ENCODE assay signal across 12 mouse cellular contexts in the genomic region with DNA sequence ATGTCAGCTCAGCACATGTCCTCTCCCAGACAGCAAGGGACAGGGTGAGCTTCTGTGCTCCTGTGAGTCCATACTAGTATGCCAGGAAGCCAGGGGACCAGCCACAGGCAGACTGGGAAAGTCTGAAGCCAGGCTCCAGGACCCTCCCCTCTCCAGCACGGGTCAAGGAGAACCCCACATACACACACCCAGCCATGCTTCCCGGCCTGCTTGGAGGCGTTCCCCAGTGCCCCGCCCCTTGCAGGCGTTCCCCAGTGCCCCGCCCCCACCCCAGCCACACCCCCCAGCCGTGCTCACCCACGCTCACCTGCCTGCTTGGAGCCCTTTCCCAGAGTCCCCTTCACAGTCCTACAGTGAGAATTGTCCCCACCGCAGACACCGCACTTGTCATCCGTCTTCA. TPM values are rescaled to one million over a fixed set of nuclear protein-coding genes. Genes with fewer than 3 reads are reported as not detected.
A peak's percentile ranks its signal among the peaks of the same experiment; 100 is the strongest.
DNase-seq lines count a peak whose midpoint lies in the region; ATAC-seq and TF ChIP-seq lines count a peak whose summit lies in the region.
"Had no signal": no experiment of that assay in that cellular context is flagged by ENCODE, and none has a peak within 500 bp of the region (broad histone marks: within the 10 kb centered on the region; RNA-seq: fewer than 3 reads in every experiment).

No protein-coding gene starts in this region.

- H3K27ac ChIP-seq in kidney, embryonic 15.5 days: no peak overlapping the region
- H3K27ac ChIP-seq in kidney, adult 2 months (ENCODE audit: insufficient read depth, low read depth, low read length): no peak overlapping the region
- no peak overlapping the region for H3K27ac ChIP-seq in intestine, embryonic 14.5 days (ENCODE audit: low read depth)
- H3K27ac ChIP-seq in liver, postnatal 0 days (ENCODE audit: low read depth): no peak overlapping the region

- ATAC-seq in kidney, embryonic 15.5 days (replicated peaks; ENCODE audit: low FRiP score): peak; percentile 54; the same call in 1 of the 2 replicates
- ATAC-seq in intestine, embryonic 14.5 days (replicated peaks; ENCODE audit: low FRiP score, low TSS enrichment, low read depth): peak; percentile 47; the same call in 1 of the 2 replicates
- ATAC-seq in liver, postnatal 0 days: peak; percentile 45; the same call in 1 of the 2 replicates

- intact Hi-C loops in left cerebral cortex, postnatal 25 days (cut with DNase I): no loop called here

- peaks cover 6% of the 10 kb centered on the region; the same call in 1 of the 2 replicates for H3K4me1 ChIP-seq in kidney, embryonic 15.5 days
- no peaks in the 10 kb centered on the region for H3K4me1 ChIP-seq in kidney, adult 2 months (ENCODE audit: control insufficient read depth, insufficient read depth, low read length)
- H3K4me1 ChIP-seq in intestine, embryonic 14.5 days (replicated peaks; ENCODE audit: control insufficient read depth, insufficient read depth, low read length): no peaks in the 10 kb centered on the region
- 0 out of 2 replicates have a peak, but pooled peaks cover 2% of the 10 kb centered on the region for H3K4me1 ChIP-seq in liver, postnatal 0 days (ENCODE audit: insufficient read depth)

- no peaks in the 10 kb centered on the region for H3K9me3 ChIP-seq in kidney, embryonic 15.5 days (replicated peaks)
- H3K9me3 ChIP-seq in intestine, embryonic 14.5 days (ENCODE audit: control insufficient read depth, low read length): peaks cover 3% of the 10 kb centered on the region; the same call in 1 of the 2 replicates
- H3K9me3 ChIP-seq in liver, postnatal 0 days (ENCODE audit: low read length): no peaks in the 10 kb centered on the region

- no peak overlapping the region for H3K9ac ChIP-seq in kidney, embryonic 15.5 days
- no peak overlapping the region for H3K9ac ChIP-seq in intestine, embryonic 14.5 days (ENCODE audit: low read length)
- H3K9ac ChIP-seq in liver, postnatal 0 days (replicated peaks): no peak overlapping the region

- no peaks in the 10 kb centered on the region for H3K27me3 ChIP-seq in kidney, embryonic 15.5 days
- no peaks in the 10 kb centered on the region for H3K27me3 ChIP-seq in kidney, adult 2 months (replicated peaks; ENCODE audit: control insufficient read depth, insufficient read depth, low read length)
- no peaks in the 10 kb centered on the region for H3K27me3 ChIP-seq in intestine, embryonic 14.5 days (replicated peaks; ENCODE audit: control insufficient read depth, insufficient read depth, low read length)
- H3K27me3 ChIP-seq in liver, postnatal 0 days (ENCODE audit: insufficient read depth, low read length): 0 out of 2 replicates have a peak, but pooled peaks cover 5% of the 10 kb centered on the region

- 13% methylated on average over 11 of the region's 11 CpGs for WGBS in kidney, embryonic 15.5 days
- 19% methylated on average over 11 of the region's 11 CpGs for WGBS in kidney, adult 2 months
- WGBS in intestine, embryonic 14.5 days: 14% methylated on average over 11 of the region's 11 CpGs
- WGBS in liver, postnatal 0 days (ENCODE audit: insufficient replicate concordance): 16% methylated on average over 10 of the region's 11 CpGs

- H3K4me3 ChIP-seq in kidney, embryonic 15.5 days (replicated peaks): no peak overlapping the region
- no peak overlapping the region for H3K4me3 ChIP-seq in kidney, adult 2 months (ENCODE audit: insufficient read depth, low read depth, low read length)
- no peak overlapping the region for H3K4me3 ChIP-seq in intestine, embryonic 14.5 days (ENCODE audit: low read depth, low read length)
- no peak overlapping the region for H3K4me3 ChIP-seq in liver, postnatal 0 days (ENCODE audit: low read depth, low read length)

- TF ChIP-seq POLR2A in kidney, adult 2 months (IDR thresholded peaks at IDR 0.05; ENCODE audit: low read depth, low read length): no peak

- DNase-seq in kidney, adult 2 months: no peak
- peak; percentile 75 for DNase-seq in ZHBTc4 (ENCODE audit: low read depth, low spot score)
- no peak for DNase-seq in intestine, embryonic 14.5 days (ENCODE audit: low spot score)
- peak; percentile 60 for DNase-seq in liver, postnatal 0 days
- no peak for DNase-seq in left cerebral cortex, postnatal 25 days (ENCODE audit: low spot score in 2 of 2)
- no peak for DNase-seq in spleen, postnatal 4 days (ENCODE audit: low spot score in 2 of 2)
- DNase-seq: heart, postnatal 4 days; retina, postnatal 1 day had no signal

- peak overlapping the region; percentile 30 for H3K4me2 ChIP-seq in kidney, embryonic 15.5 days
- H3K4me2 ChIP-seq in intestine, embryonic 14.5 days (ENCODE audit: low read length): peak overlapping the region; percentile 15; the same call in 1 of the 2 replicates
- H3K4me2 ChIP-seq in liver, postnatal 0 days (ENCODE audit: low read depth, low read length): no peak overlapping the region

- no peak for TF ChIP-seq EP300 in liver, postnatal 0 days (IDR thresholded peaks at IDR 0.05; ENCODE audit: low read depth)

- H3K36me3 ChIP-seq in kidney, embryonic 15.5 days: no peaks in the 10 kb centered on the region
- no peaks in the 10 kb centered on the region for H3K36me3 ChIP-seq in kidney, adult 2 months (ENCODE audit: control insufficient read depth, insufficient read depth, low read length)
- no peaks in the 10 kb centered on the region for H3K36me3 ChIP-seq in intestine, embryonic 14.5 days (ENCODE audit: control insufficient read depth, insufficient read depth, low read length)
- no peaks in the 10 kb centered on the region for H3K36me3 ChIP-seq in liver, postnatal 0 days (replicated peaks; ENCODE audit: insufficient read depth, low read length)

- TF ChIP-seq CTCF in kidney, adult 2 months (conservative IDR thresholded peaks at IDR 0.05; ENCODE audit: insufficient read depth, insufficient read length, low read depth, low read length): no peak
- no peak for TF ChIP-seq CTCF in liver, postnatal 0 days (IDR thresholded peaks at IDR 0.05; ENCODE audit: low read depth)

RNA-seq across cellular contexts. Expression of a gene that starts 41.1 kb away (rescaled TPM):
- 0.23 TPM in 1 of 2 replicates, not detected in the other for polyA plus RNA-seq in kidney, embryonic 15.5 days (2015; fragmentation: Nextera tagmentation; extraction: Ambion mirVana)
- 0.19 and 0.20 TPM in 2 replicates for polyA plus RNA-seq in kidney, adult 2 months (2012; rRNA removed)
- not detected in 2 replicates for polyA plus RNA-seq in intestine, embryonic 14.5 days (2014; fragmentation: Nextera tagmentation; extraction: Ambion mirVana)
- polyA plus RNA-seq in liver, postnatal 0 days (2015; fragmentation: Nextera tagmentation; extraction: Ambion mirVana): not detected in 2 replicates
- 1 to 10 TPM in 1 of 2 experiments, under 1 TPM in 1; 0.76 to 1.1 TPM for total RNA-seq in left cerebral cortex, postnatal 25 days (2021)
- total RNA-seq: gastrocnemius, adult 18-20 months; heart, postnatal 4 days; liver, adult 2 months; monocyte, adult 5-6 weeks had no signal
- polyA plus RNA-seq: liver, adult 2 months had no signal

Comparison
In these comparisons a context has a peak if more than half of its experiments do, and no peak if none do; other contexts are left out.
1. DNase-seq: peak in ZHBTc4 (single experiment) and liver, postnatal 0 days (single experiment); none in kidney, adult 2 months (single experiment), intestine, embryonic 14.5 days (single experiment), left cerebral cortex, postnatal 25 days (0 of 2) and spleen, postnatal 4 days (0 of 2).
2. Peak in every context shown above with its lines, with median percentiles within 50 percentile points of each other: ATAC-seq.